Mouse (Mus musculus) forebrain, embryonic 13.5 days (tissue): ENCODE results near the gene Ppp4r3a. TPM values are rescaled to one million over a fixed set of nuclear protein-coding genes. Genes with fewer than 3 reads are reported as not detected.
A peak's percentile ranks its signal among the peaks of the same experiment; 100 is the strongest.

Source experiments
- ATAC-seq: fragments of 200-750 bp; cut with Nextera tagmentation; 2 replicates; pipeline ENCODE4 v1.8.0; 2017
- H3K27ac ChIP-seq: fragments of 300-500 bp; sonication (generic); 2 replicates; pipeline ENCODE4 v1.5.1; 2015; ENCODE audit warnings: inconsistent platforms, mild to moderate bottlenecking, moderate library complexity
- H3K27me3 ChIP-seq: fragments of 300-500 bp; sonication (generic); 2 replicates; pipeline ENCODE4 v1.6.1; 2015; ENCODE audit warnings: mild to moderate bottlenecking, inconsistent platforms
- H3K36me3 ChIP-seq: fragments of 300-500 bp; sonication (generic); 2 replicates; pipeline ENCODE4 v1.6.1; 2015; ENCODE audit warnings: mild to moderate bottlenecking, inconsistent platforms; ENCODE audit not compliant: poor library complexity, severe bottlenecking
- H3K4me1 ChIP-seq: fragments of 300-500 bp; sonication (generic); 2 replicates; pipeline ENCODE4 v1.6.1; 2015; ENCODE audit warnings: inconsistent platforms
- H3K4me2 ChIP-seq: fragments of 300-500 bp; sonication (generic); 2 replicates; pipeline ENCODE4 v1.6.1; 2015; ENCODE audit warnings: inconsistent platforms, mild to moderate bottlenecking, moderate library complexity
- H3K4me3 ChIP-seq: fragments of 300-500 bp; sonication (generic); 2 replicates; pipeline ENCODE4 v1.5.1; 2015; ENCODE audit warnings: mild to moderate bottlenecking, inconsistent platforms
- H3K9ac ChIP-seq: fragments of 300-500 bp; sonication (generic); 2 replicates; pipeline ENCODE4 v1.6.1; 2015; ENCODE audit warnings: mild to moderate bottlenecking, inconsistent platforms
- H3K9me3 ChIP-seq: fragments of 300-500 bp; sonication (generic); replicated peaks from 2 replicates; pipeline ENCODE4 v1.6.1; 2016; ENCODE audit warnings: inconsistent platforms
- WGBS: fragments of 180-500 bp; shearing (Covaris S2); methylation state at CpG from one replicate; pipeline ENCODE4 v1.1.7; 2015; 5-methylcytosine and 5-hydroxymethylcytosine counted together
- polyA plus RNA-seq: library from polyadenylated mRNA; unstranded; fragments of >200 nt; fragmentation: Nextera tagmentation; extraction: Ambion mirVana; gene quantifications from 2 replicates; pipeline ENCODE4 v1.2.1, GENCODE M21; 2015

Gene Ppp4r3a
- polyA plus RNA-seq, 1 experiment from 2014 or later = 36.9 TPM

GRCm38 (mm10) chr12:101083839-101084195 lies 315 bp upstream of the Ppp4r3a start:
- Histone ChIP-seq H3K9ac (peak overlapping the region; percentile 96), H3K4me2 (peak overlapping the region; percentile 93), H3K27ac (peak overlapping the region; percentile 99), H3K9me3 (no peaks in the 10 kb centered on the region), H3K4me1 (peaks cover 26% of the 10 kb centered on the region), H3K27me3 (no peaks in the 10 kb centered on the region), H3K4me3 (peak overlapping the region; percentile 94), H3K36me3 (peaks cover 6% of the 10 kb centered on the region)
- WGBS = under 1% methylated on average over 20 of the region's 23 CpGs
- ATAC-seq = peak; percentile 68; the same call in 1 of the 2 replicates

GRCm38 (mm10) chr12:101082296-101083075 lies 1.0 kb downstream of the Ppp4r3a start:
- Histone ChIP-seq H3K27me3 (no peaks in the 10 kb centered on the region), H3K27ac (peak overlapping the region; percentile 99), H3K4me2 (peak overlapping the region; percentile 93), H3K9ac (peak overlapping the region; percentile 96), H3K4me1 (peaks cover 31% of the 10 kb centered on the region), H3K4me3 (peak overlapping the region; percentile 94), H3K36me3 (peaks cover 13% of the 10 kb centered on the region), H3K9me3 (no peaks in the 10 kb centered on the region)
- under 1% methylated on average over 67 of the region's 69 CpGs for WGBS
- ATAC-seq = peak; percentile 14

- Histone ChIP-seq H3K36me3 (peaks cover 32% of the 10 kb centered on the region), H3K9me3 (no peaks in the 10 kb centered on the region), H3K9ac (no peak overlapping the region), H3K4me2 (no peak overlapping the region), H3K27me3 (no peaks in the 10 kb centered on the region), H3K4me1 (peaks cover 23% of the 10 kb centered on the region), H3K27ac (no peak overlapping the region), H3K4me3 (no peak overlapping the region)
- no peak for ATAC-seq
Measured at GRCm38 (mm10) chr12:101077955-101078354, 5.5 kb downstream of the Ppp4r3a start.

GRCm38 (mm10) chr12:101075433-101075832 lies 8.1 kb downstream of the Ppp4r3a start:
- Histone ChIP-seq H3K9me3 (no peaks in the 10 kb centered on the region), H3K4me2 (no peak overlapping the region), H3K36me3 (peaks cover 26% of the 10 kb centered on the region), H3K27me3 (no peaks in the 10 kb centered on the region), H3K4me1 (peaks cover 6% of the 10 kb centered on the region; the same call in 1 of the 2 replicates), H3K27ac (no peak overlapping the region), H3K9ac (no peak overlapping the region), H3K4me3 (no peak overlapping the region)
- WGBS = 81% methylated on average over 3 of the region's 3 CpGs
- no peak for ATAC-seq

GRCm38 (mm10) chr12:101074821-101075429 lies 8.6 kb downstream of the Ppp4r3a start:
- no peak overlapping the region for H3K4me2 ChIP-seq
- 0 out of 2 replicates have a peak, but pooled peaks cover 4% of the 10 kb centered on the region for H3K4me1 ChIP-seq
- no peak overlapping the region for H3K27ac ChIP-seq
- no peak overlapping the region for H3K9ac ChIP-seq
- peaks cover 25% of the 10 kb centered on the region for H3K36me3 ChIP-seq
- no peaks in the 10 kb centered on the region for H3K27me3 ChIP-seq
- H3K4me3 ChIP-seq = no peak overlapping the region
- H3K9me3 ChIP-seq = no peaks in the 10 kb centered on the region
- 94% methylated on average over 4 of the region's 4 CpGs for WGBS
- no peak for ATAC-seq

GRCm38 (mm10) chr12:101069813-101070212 lies 13.7 kb downstream of the Ppp4r3a start:
- H3K9ac ChIP-seq = no peak overlapping the region
- H3K27me3 ChIP-seq = no peaks in the 10 kb centered on the region
- no peaks in the 10 kb centered on the region for H3K4me1 ChIP-seq
- H3K36me3 ChIP-seq = peaks cover 31% of the 10 kb centered on the region
- H3K9me3 ChIP-seq = no peaks in the 10 kb centered on the region
- no peak overlapping the region for H3K4me3 ChIP-seq
- 90% methylated on average over 1 of the region's 1 CpGs for WGBS
- no peak overlapping the region for H3K4me2 ChIP-seq
- H3K27ac ChIP-seq = no peak overlapping the region
- ATAC-seq = no peak

GRCm38 (mm10) chr12:101066329-101066728 lies 17.2 kb downstream of the Ppp4r3a start:
- H3K36me3 ChIP-seq = peaks cover 61% of the 10 kb centered on the region
- no peak overlapping the region for H3K4me2 ChIP-seq
- no peak overlapping the region for H3K9ac ChIP-seq
- H3K4me1 ChIP-seq = no peaks in the 10 kb centered on the region
- no peaks in the 10 kb centered on the region for H3K9me3 ChIP-seq
- H3K4me3 ChIP-seq = no peak overlapping the region
- no peaks in the 10 kb centered on the region for H3K27me3 ChIP-seq
- no peak for ATAC-seq
- H3K27ac ChIP-seq = no peak overlapping the region
- 59% methylated on average over 1 of the region's 1 CpGs for WGBS

- H3K9me3 ChIP-seq = no peaks in the 10 kb centered on the region
- no peaks in the 10 kb centered on the region for H3K27me3 ChIP-seq
- H3K4me2 ChIP-seq = no peak overlapping the region
- no peak overlapping the region for H3K27ac ChIP-seq
- H3K9ac ChIP-seq = no peak overlapping the region
- no peak for ATAC-seq
- H3K36me3 ChIP-seq = peaks cover 54% of the 10 kb centered on the region
- H3K4me3 ChIP-seq = no peak overlapping the region
- H3K4me1 ChIP-seq = no peaks in the 10 kb centered on the region
Measured at GRCm38 (mm10) chr12:101039956-101040355, 43.5 kb downstream of the Ppp4r3a start.

GRCm38 (mm10) chr12:101028954-101029731 lies 54.4 kb downstream of the Ppp4r3a start, which contains the start of gene Ccdc88c:
Ccdc88c (minus strand) TSS chr12:101029056.
- Histone ChIP-seq H3K9me3 (no peaks in the 10 kb centered on the region), H3K4me2 (peak within 1 kb of the TSS; percentile 68), H3K9ac (peak within 1 kb of the TSS; percentile 95), H3K27ac (peak within 1 kb of the TSS; percentile 98), H3K36me3 (peaks cover 6% of the 10 kb centered on the region; the same call in 1 of the 2 replicates), H3K4me3 (peak within 1 kb of the TSS; percentile 83), H3K4me1 (peaks cover 35% of the 10 kb centered on the region), H3K27me3 (no peaks in the 10 kb centered on the region)
- under 1% methylated on average over 50 of the region's 56 CpGs for WGBS
- peak; percentile 92 for ATAC-seq

GRCm38 (mm10) chr12:101028247-101028953 lies 55.1 kb downstream of the Ppp4r3a start:
- H3K4me1 ChIP-seq = peaks cover 42% of the 10 kb centered on the region
- H3K27ac ChIP-seq = peak overlapping the region; percentile 98
- H3K27me3 ChIP-seq = no peaks in the 10 kb centered on the region
- WGBS = under 1% methylated on average over 55 of the region's 67 CpGs
- peak overlapping the region; percentile 83 for H3K4me3 ChIP-seq
- ATAC-seq = no peak
- H3K9me3 ChIP-seq = no peaks in the 10 kb centered on the region
- peak overlapping the region; percentile 68 for H3K4me2 ChIP-seq
- peak overlapping the region; percentile 95 for H3K9ac ChIP-seq
- H3K36me3 ChIP-seq = peaks cover 6% of the 10 kb centered on the region; the same call in 1 of the 2 replicates

- H3K27ac ChIP-seq = peak overlapping the region; percentile 98
- no peak for ATAC-seq
Measured at GRCm38 (mm10) chr12:101027451-101028246, 55.9 kb downstream of the Ppp4r3a start.

More at GRCm38 (mm10) chr12:101027451-101028246, 55.9 kb downstream of the Ppp4r3a start:
- 1% methylated on average over 19 of the region's 19 CpGs for WGBS
- no peaks in the 10 kb centered on the region for H3K9me3 ChIP-seq
- H3K4me3 ChIP-seq = peak overlapping the region; percentile 83
- H3K4me2 ChIP-seq = peak overlapping the region; percentile 68
- peaks cover 50% of the 10 kb centered on the region for H3K4me1 ChIP-seq
- H3K36me3 ChIP-seq = peaks cover 6% of the 10 kb centered on the region; the same call in 1 of the 2 replicates
- no peaks in the 10 kb centered on the region for H3K27me3 ChIP-seq
- peak overlapping the region; percentile 95 for H3K9ac ChIP-seq
